Mouse (Mus musculus) spleen, postnatal 4 days (tissue): ENCODE data around the gene Drd5.

ENCODE experiments used
- DNase-seq, 2 experiments: peaks; one replicate each; pipeline ENCODE4 v3.0.0; 2022; ENCODE audit warnings: low spot score in 2 of 2

Gene Drd5

GRCm38 (mm10) chr5:38350351-38350929 is 31.3 kb downstream of the Drd5 start:
- DNase-seq, result no peak

- no peak for DNase-seq
These were observed 37.8 kb downstream of the Drd5 start for GRCm38 (mm10) chr5:38356927-38357326.

- no peak for DNase-seq
These were observed 40.5 kb downstream of the Drd5 start for GRCm38 (mm10) chr5:38359716-38360115.

- DNase-seq, result no peak
These were observed 45.2 kb downstream of the Drd5 start for GRCm38 (mm10) chr5:38364396-38364795.

- no peak for DNase-seq
These were observed 46.4 kb downstream of the Drd5 start for GRCm38 (mm10) chr5:38365521-38365920.

GRCm38 (mm10) chr5:38366650-38367470 is 47.7 kb downstream of the Drd5 start:
- DNase-seq, result no peak

- DNase-seq, result no peak
These were observed 52.1 kb downstream of the Drd5 start for GRCm38 (mm10) chr5:38371308-38371707.
